Mouse (Mus musculus): ENCODE data around the gene Gm45837. TPM values are rescaled to one million over a fixed set of nuclear protein-coding genes. Genes with fewer than 3 reads are reported as not detected.

Gm45837 gene
- total and polyA plus RNA-seq, 3 experiments, result 1.2 TPM; not detected in 2

DNA sequence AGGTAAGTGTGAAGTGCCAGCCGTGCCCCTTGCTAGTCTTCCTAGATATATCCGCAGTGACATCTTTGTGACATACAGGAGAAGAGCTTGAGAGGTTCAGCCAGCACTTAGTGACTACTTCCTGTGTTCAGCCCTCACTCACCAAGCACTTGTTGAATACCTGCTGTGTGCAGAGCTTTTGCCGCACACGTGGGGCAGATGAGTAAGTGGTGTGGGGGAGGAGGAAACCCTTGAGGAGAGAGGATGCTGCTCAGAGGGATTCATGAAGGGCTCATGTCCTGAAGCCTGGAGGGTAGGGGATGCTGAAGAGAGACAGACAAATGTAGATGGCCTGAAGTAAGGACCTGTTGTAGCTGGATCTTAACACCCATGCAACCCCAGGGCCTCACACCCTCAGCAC lies 3.5 kb downstream of the Gm45837 start:
- Histone ChIP-seq H3K27ac (ENCODE audit: control insufficient read depth, low read depth, low read length) (no peak overlapping the region), H3K4me1 (ENCODE audit: control insufficient read depth in 1 of 2, insufficient read depth in 2 of 2, low read length in 2 of 2) (peaks cover 3 to 11% of the 10 kb centered on the region in 2 experiments; a peak in 3 of 4 replicates), H3K27me3 (ENCODE audit: control insufficient read depth in 1 of 2, insufficient read depth in 2 of 2, low read length in 2 of 2) (no peaks in the 10 kb centered on the region), H3K9ac (ENCODE audit: control insufficient read depth, low read depth, low read length, poor library complexity, severe bottlenecking) (no peak overlapping the region), H3K36me3 (ENCODE audit: control insufficient read depth in 1 of 2, insufficient read depth in 2 of 2, low read length in 2 of 2) (peaks cover 0 to 3% of the 10 kb centered on the region in 2 experiments; a peak in 2 of 4 replicates), H3K9me3 (replicated peaks; ENCODE audit: insufficient read depth, low read length) (no peaks in the 10 kb centered on the region), H3K4me3 (ENCODE audit: control insufficient read depth in 1 of 2, insufficient read depth in 1 of 2, low read depth in 2 of 2, low read length in 2 of 2) (no peak overlapping the region), H3K79me2 (ENCODE audit: control insufficient read depth, insufficient read depth, low read length, poor library complexity) (no peaks in the 10 kb centered on the region)
- no peak for DNase-seq (ENCODE audit: low read depth, low spot score)
- no peak for TF ChIP-seq CTCF (IDR thresholded peaks at IDR 0.05 in 2 of 3, conservative IDR thresholded peaks at IDR 0.05 in 1 of 3; ENCODE audit: control insufficient read depth in 1 of 3, insufficient read depth in 1 of 3, low read depth in 2 of 3, low read length in 3 of 3, poor library complexity in 1 of 3, severe bottlenecking in 1 of 3)
- no peak for TF ChIP-seq USF1 (IDR thresholded peaks at IDR 0.05; ENCODE audit: low read depth, low read length)
- no peak for TF ChIP-seq BHLHE40 (IDR thresholded peaks at IDR 0.05; ENCODE audit: borderline replicate concordance, low read depth, low read length)
- TF ChIP-seq RCOR1 (IDR thresholded peaks at IDR 0.05; ENCODE audit: low read depth, low read length), result no peak
- TF ChIP-seq ELF1 (IDR thresholded peaks at IDR 0.05; ENCODE audit: low read depth, low read length), result no peak
- no peak for TF ChIP-seq HCFC1 (IDR thresholded peaks at IDR 0.05; ENCODE audit: low read depth, low read length)
- TF ChIP-seq TCF12 (IDR thresholded peaks at IDR 0.05; ENCODE audit: low read depth, low read length), result no peak
- no peak for TF ChIP-seq RAD21 (IDR thresholded peaks at IDR 0.05; ENCODE audit: low read depth, low read length)
- TF ChIP-seq POLR2A (IDR thresholded peaks at IDR 0.05; ENCODE audit: control insufficient read depth in 1 of 2, insufficient read depth in 1 of 2, low read depth in 1 of 2, low read length in 2 of 2, poor library complexity in 1 of 2), result no peak
- TF ChIP-seq E2F4 (IDR thresholded peaks at IDR 0.05; ENCODE audit: borderline replicate concordance, low read depth, low read length), result no peak
- no peak for TF ChIP-seq ZC3H11A (IDR thresholded peaks at IDR 0.05; ENCODE audit: low read depth, low read length)
- no peak for TF ChIP-seq GABPA (IDR thresholded peaks at IDR 0.05; ENCODE audit: low read depth, low read length)
- no peak for TF ChIP-seq TBP (IDR thresholded peaks at IDR 0.05; ENCODE audit: low read depth, low read length)
- TF ChIP-seq JUND (IDR thresholded peaks at IDR 0.05; ENCODE audit: low read depth, low read length), result no peak
- TF ChIP-seq NELFE (IDR thresholded peaks at IDR 0.05; ENCODE audit: low read depth, low read length), result no peak

DNA sequence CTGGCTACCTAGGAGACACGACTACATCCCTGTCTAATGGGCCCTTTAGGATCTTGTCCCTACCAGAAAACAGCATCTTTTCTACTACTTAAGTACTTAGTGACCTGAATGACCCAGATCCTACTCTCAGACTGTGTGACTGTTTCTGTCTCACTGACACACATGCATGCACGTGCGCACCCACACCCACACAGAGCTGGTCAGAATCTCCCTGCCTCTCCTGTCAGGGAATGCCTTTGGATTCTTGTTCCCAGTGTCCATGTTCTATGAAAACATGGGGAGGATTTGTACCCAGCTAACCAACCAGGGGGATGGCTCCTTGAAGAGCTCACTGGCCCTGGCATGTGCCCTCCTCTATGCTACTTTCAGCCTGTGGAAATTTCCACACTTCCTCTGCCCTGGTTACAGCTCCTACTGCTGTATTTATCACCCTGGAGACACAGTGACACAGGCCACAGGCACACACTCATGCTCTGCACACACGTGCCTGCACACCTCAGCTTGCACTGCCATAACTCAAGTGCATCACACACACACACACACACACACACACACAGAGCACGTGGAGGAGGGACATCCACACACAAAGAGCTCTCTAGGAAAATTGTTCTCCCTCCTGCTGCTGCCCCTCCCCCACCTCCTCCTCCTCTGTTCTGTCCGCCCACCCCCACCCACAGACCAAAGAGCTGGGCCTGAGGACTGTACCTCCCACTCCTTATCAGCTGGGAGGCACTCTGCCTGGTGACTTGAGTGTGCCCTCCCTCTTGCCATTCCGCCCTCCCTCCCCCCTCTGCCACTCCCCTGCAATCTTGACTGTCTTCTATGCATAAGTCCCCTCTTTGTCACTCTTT lies 4.2 kb downstream of the Gm45837 start:
- Histone ChIP-seq H3K4me1 (ENCODE audit: control insufficient read depth in 1 of 2, insufficient read depth in 2 of 2, low read length in 2 of 2) (peaks cover 3 to 11% of the 10 kb centered on the region in 2 experiments; a peak in 3 of 4 replicates), H3K27me3 (ENCODE audit: control insufficient read depth in 1 of 2, insufficient read depth in 2 of 2, low read length in 2 of 2) (no peaks in the 10 kb centered on the region), H3K9me3 (replicated peaks; ENCODE audit: insufficient read depth, low read length) (no peaks in the 10 kb centered on the region), H3K79me2 (ENCODE audit: control insufficient read depth, insufficient read depth, low read length, poor library complexity) (no peaks in the 10 kb centered on the region), H3K36me3 (ENCODE audit: control insufficient read depth in 1 of 2, insufficient read depth in 2 of 2, low read length in 2 of 2) (peaks cover 0 to 3% of the 10 kb centered on the region in 2 experiments; a peak in 2 of 4 replicates), H3K4me3 (ENCODE audit: control insufficient read depth in 1 of 2, insufficient read depth in 1 of 2, low read depth in 2 of 2, low read length in 2 of 2) (no peak overlapping the region), H3K27ac (ENCODE audit: control insufficient read depth, low read depth, low read length) (no peak overlapping the region), H3K9ac (ENCODE audit: control insufficient read depth, low read depth, low read length, poor library complexity, severe bottlenecking) (no peak overlapping the region)
- peak; percentile 74 for DNase-seq (ENCODE audit: low read depth, low spot score)
- TF ChIP-seq MAZ (IDR thresholded peaks at IDR 0.05; ENCODE audit: low read depth, low read length) (peak; percentile 78; the same call in 1 of the 2 replicates), BHLHE40 (IDR thresholded peaks at IDR 0.05; ENCODE audit: borderline replicate concordance, low read depth, low read length) (0 out of 2 replicates have a peak, but pooled peaks have one; percentile 9), ZNF384 (IDR thresholded peaks at IDR 0.05; ENCODE audit: low read depth, low read length) (no peak), USF2 (IDR thresholded peaks at IDR 0.05; ENCODE audit: borderline replicate concordance in 1 of 2, insufficient read depth in 1 of 2, low read depth in 1 of 2, low read length in 2 of 2) (no peak), MAX (IDR thresholded peaks at IDR 0.05; ENCODE audit: low read length) (no peak), MXI1 (IDR thresholded peaks at IDR 0.05; ENCODE audit: low read depth, low read length) (peak; percentile 36; the same call in 1 of the 2 replicates), SIN3A (IDR thresholded peaks at IDR 0.05; ENCODE audit: low read length) (peak; percentile 58; the same call in 1 of the 2 replicates), ETS1 (IDR thresholded peaks at IDR 0.05; ENCODE audit: low read depth, low read length) (peak; percentile 43; the same call in 1 of the 2 replicates), GATA1 (IDR thresholded peaks at IDR 0.05; ENCODE audit: low read depth, low read length) (0 out of 2 replicates have a peak, but pooled peaks have one; percentile 6)

Data from MEL (cell line).